16 mouse cellular contexts compared by ENCODE assay signal in genomic region chr3:70483066-70483743, GRCm38 (mm10).
DNase-seq lines count a peak whose midpoint lies in the region; ATAC-seq lines count a peak whose summit lies in the region.
"Had no signal": no experiment of that assay in that cellular context is flagged by ENCODE, and none has a peak within 500 bp of the region (broad histone marks: within the 10 kb centered on the region; RNA-seq: fewer than 3 reads in every experiment).

No protein-coding gene starts in this region.

- no peak overlapping the region for H3K4me2 ChIP-seq in midbrain, embryonic 13.5 days (replicated peaks)
- peak overlapping the region; percentile 31 for H3K4me2 ChIP-seq in forebrain, embryonic 15.5 days (replicated peaks)
- no peak overlapping the region for H3K4me2 ChIP-seq in midbrain, embryonic 16.5 days (ENCODE audit: low read length)
- H3K4me2 ChIP-seq: heart, embryonic 11.5 days; limb, embryonic 12.5 days; liver, embryonic 13.5 days had no signal

- H3K27ac ChIP-seq in midbrain, embryonic 13.5 days, result no peak overlapping the region
- H3K27ac ChIP-seq in midbrain, embryonic 10.5 days (replicated peaks), result no peak overlapping the region
- H3K27ac ChIP-seq in forebrain, embryonic 15.5 days (replicated peaks), result peak overlapping the region; percentile 82
- H3K27ac ChIP-seq in midbrain, embryonic 16.5 days (ENCODE audit: low read length), result peak overlapping the region; percentile 22
- H3K27ac ChIP-seq: embryonic facial prominence, embryonic 10.5 days; kidney, postnatal 0 days; limb, embryonic 12.5 days; liver, embryonic 13.5 days had no signal

- H3K9ac ChIP-seq in midbrain, embryonic 13.5 days (replicated peaks), result no peak overlapping the region
- H3K9ac ChIP-seq in forebrain, embryonic 15.5 days (replicated peaks), result peak overlapping the region; percentile 13; the same call in 1 of the 2 replicates
- H3K9ac ChIP-seq in midbrain, embryonic 16.5 days (ENCODE audit: low read depth, low read length), result no peak overlapping the region
- H3K9ac ChIP-seq: limb, embryonic 12.5 days; liver, embryonic 13.5 days had no signal

- H3K4me3 ChIP-seq in midbrain, embryonic 13.5 days (replicated peaks), result no peak overlapping the region
- no peak overlapping the region for H3K4me3 ChIP-seq in midbrain, embryonic 10.5 days
- 0 out of 2 replicates have a peak overlapping the region, but pooled peaks have one; percentile 12 for H3K4me3 ChIP-seq in forebrain, embryonic 15.5 days
- no peak overlapping the region for H3K4me3 ChIP-seq in midbrain, embryonic 16.5 days (ENCODE audit: low read depth, low read length)
- H3K4me3 ChIP-seq: embryonic facial prominence, embryonic 10.5 days; limb, embryonic 12.5 days; liver, embryonic 13.5 days; megakaryocyte, embryonic 14.5 days; myocyte had no signal

- peak; percentile 33 to 51 for DNase-seq in cerebellum, postnatal 14 days
- DNase-seq in cerebellum, adult 9-10 months, result no peak
- no peak for DNase-seq in midbrain, embryonic 10.5 days (ENCODE audit: low spot score)
- no peak for DNase-seq in T-cell, adult 2 months (ENCODE audit: low spot score)
- DNase-seq in kidney, adult 11 months, result no peak
- DNase-seq: liver, embryonic 13.5 days had no signal

- 55% methylated on average over 5 of the region's 5 CpGs for WGBS in midbrain, embryonic 13.5 days
- WGBS in midbrain, embryonic 10.5 days, result 71% methylated on average over 5 of the region's 5 CpGs
- WGBS in forebrain, embryonic 15.5 days, result 16% methylated on average over 5 of the region's 5 CpGs
- WGBS in midbrain, embryonic 16.5 days, result 39% methylated on average over 5 of the region's 5 CpGs

- ATAC-seq in midbrain, embryonic 13.5 days, result peak; percentile 18; the same call in 1 of the 2 replicates
- peak; percentile 78 for ATAC-seq in forebrain, embryonic 15.5 days (replicated peaks)
- ATAC-seq in midbrain, embryonic 16.5 days, result peak; percentile 77
- ATAC-seq: intestine, postnatal 0 days had no signal

- H3K27me3 ChIP-seq in midbrain, embryonic 13.5 days, result no peaks in the 10 kb centered on the region
- H3K27me3 ChIP-seq in midbrain, embryonic 10.5 days (ENCODE audit: low read depth, poor library complexity, severe bottlenecking), result no peaks in the 10 kb centered on the region
- no peaks in the 10 kb centered on the region for H3K27me3 ChIP-seq in forebrain, embryonic 15.5 days
- no peaks in the 10 kb centered on the region for H3K27me3 ChIP-seq in midbrain, embryonic 16.5 days (ENCODE audit: control insufficient read depth, insufficient read depth, low read depth, low read length)
- H3K27me3 ChIP-seq: limb, embryonic 12.5 days; liver, embryonic 13.5 days; megakaryocyte, embryonic 14.5 days had no signal

- 0 out of 2 replicates have a peak, but pooled peaks cover 2% of the 10 kb centered on the region for H3K4me1 ChIP-seq in midbrain, embryonic 13.5 days (replicated peaks)
- H3K4me1 ChIP-seq in midbrain, embryonic 10.5 days, result no peaks in the 10 kb centered on the region
- H3K4me1 ChIP-seq in forebrain, embryonic 15.5 days, result peaks cover 15% of the 10 kb centered on the region
- H3K4me1 ChIP-seq in midbrain, embryonic 16.5 days (ENCODE audit: control insufficient read depth, insufficient read depth, low read length), result peaks cover 4% of the 10 kb centered on the region; the same call in 1 of the 2 replicates
- H3K4me1 ChIP-seq: embryonic facial prominence, embryonic 10.5 days; limb, embryonic 12.5 days; liver, embryonic 13.5 days; megakaryocyte, embryonic 14.5 days had no signal

- no peaks in the 10 kb centered on the region for H3K9me3 ChIP-seq in midbrain, embryonic 13.5 days
- no peaks in the 10 kb centered on the region for H3K9me3 ChIP-seq in midbrain, embryonic 10.5 days (replicated peaks)
- H3K9me3 ChIP-seq in forebrain, embryonic 15.5 days, result no peaks in the 10 kb centered on the region
- H3K9me3 ChIP-seq in midbrain, embryonic 16.5 days (replicated peaks; ENCODE audit: control insufficient read depth, low read length, poor library complexity, severe bottlenecking), result no peaks in the 10 kb centered on the region
- H3K9me3 ChIP-seq: embryonic facial prominence, embryonic 10.5 days; limb, embryonic 12.5 days; liver, embryonic 13.5 days; megakaryocyte, embryonic 14.5 days had no signal

- no peaks in the 10 kb centered on the region for H3K36me3 ChIP-seq in midbrain, embryonic 13.5 days
- no peaks in the 10 kb centered on the region for H3K36me3 ChIP-seq in midbrain, embryonic 10.5 days
- no peaks in the 10 kb centered on the region for H3K36me3 ChIP-seq in forebrain, embryonic 15.5 days
- H3K36me3 ChIP-seq in midbrain, embryonic 16.5 days (ENCODE audit: control insufficient read depth, insufficient read depth, low read length), result no peaks in the 10 kb centered on the region
- H3K36me3 ChIP-seq: embryonic facial prominence, embryonic 10.5 days; limb, embryonic 12.5 days; liver, embryonic 13.5 days had no signal

Comparison
In these comparisons a context has a peak if more than half of its experiments do, and no peak if none do; other contexts are left out.
1. DNase-seq: peak in cerebellum, postnatal 14 days (2 of 2); none in cerebellum, adult 9-10 months (single experiment), midbrain, embryonic 10.5 days (single experiment), T-cell, adult 2 months (single experiment) and kidney, adult 11 months (single experiment).
2. H3K27ac ChIP-seq: peak in forebrain, embryonic 15.5 days (single experiment) and midbrain, embryonic 16.5 days (single experiment); none in midbrain, embryonic 13.5 days (single experiment) and midbrain, embryonic 10.5 days (single experiment).
3. ATAC-seq: peak in every context shown above with its lines; median percentile 78 in forebrain, embryonic 15.5 days; 77 in midbrain, embryonic 16.5 days; 18 in midbrain, embryonic 13.5 days.